Mouse (Mus musculus): ENCODE measurements around the gene Shisal2a.

GRCm38 (mm10) chr4:108405766-108406137 is 22.6 kb upstream of the Shisal2a start:
- no peak for TF ChIP-seq CTCF (IDR thresholded peaks at IDR 0.05)
- TF ChIP-seq EP300 (IDR thresholded peaks at IDR 0.05) = no peak

All from lung, postnatal 0 days (tissue).